Mouse (Mus musculus) heart, adult 2 months (tissue): ENCODE measurements around the gene Pappa.

Experiments
- CTCF ChIP-seq: fragments of 200-600 bp; IDR thresholded peaks from 2 replicates; pipeline ENCODE4 v1.8.1; 2022; ENCODE audit warnings: antibody characterized with exemption, mild to moderate bottlenecking, moderate library complexity
- POLR2A ChIP-seq: fragments of 200-500 bp; IDR thresholded peaks from 2 replicates; pipeline ENCODE4 v1.6.1; 2011; ENCODE audit warnings: mild to moderate bottlenecking, low read depth, low read length, control low read depth; ENCODE audit not compliant: insufficient read depth

DNA sequence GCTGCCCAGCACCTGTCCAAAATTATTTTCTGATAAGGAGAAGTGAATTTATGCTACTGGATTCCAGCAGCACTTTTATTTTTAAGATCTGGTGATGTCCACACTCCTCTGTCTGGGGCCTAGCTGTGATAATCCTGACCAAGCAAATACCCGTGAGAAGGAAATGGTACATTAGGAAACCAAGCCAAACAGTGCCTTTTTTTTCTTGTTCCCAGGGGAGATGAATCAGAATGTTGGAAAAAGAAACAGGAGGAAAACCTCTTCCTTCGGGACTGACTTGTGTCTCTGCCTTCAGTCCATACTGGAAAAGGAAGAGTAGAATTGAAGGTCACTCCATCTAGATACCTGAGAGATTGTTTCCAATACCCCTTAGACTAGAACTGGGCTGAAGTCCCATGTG is 63.3 kb downstream of the Pappa start:
- TF ChIP-seq POLR2A (no peak), CTCF (no peak)
